Mouse (Mus musculus) 3T3-L1 (cell line): ENCODE data around the gene Krt10.

Source experiments
- DNase-seq: peaks from one replicate; pipeline ENCODE4 v3.0.0-alpha.2; 2015; ENCODE audit warnings: low read depth, low spot score

The Krt10 gene

DNA sequence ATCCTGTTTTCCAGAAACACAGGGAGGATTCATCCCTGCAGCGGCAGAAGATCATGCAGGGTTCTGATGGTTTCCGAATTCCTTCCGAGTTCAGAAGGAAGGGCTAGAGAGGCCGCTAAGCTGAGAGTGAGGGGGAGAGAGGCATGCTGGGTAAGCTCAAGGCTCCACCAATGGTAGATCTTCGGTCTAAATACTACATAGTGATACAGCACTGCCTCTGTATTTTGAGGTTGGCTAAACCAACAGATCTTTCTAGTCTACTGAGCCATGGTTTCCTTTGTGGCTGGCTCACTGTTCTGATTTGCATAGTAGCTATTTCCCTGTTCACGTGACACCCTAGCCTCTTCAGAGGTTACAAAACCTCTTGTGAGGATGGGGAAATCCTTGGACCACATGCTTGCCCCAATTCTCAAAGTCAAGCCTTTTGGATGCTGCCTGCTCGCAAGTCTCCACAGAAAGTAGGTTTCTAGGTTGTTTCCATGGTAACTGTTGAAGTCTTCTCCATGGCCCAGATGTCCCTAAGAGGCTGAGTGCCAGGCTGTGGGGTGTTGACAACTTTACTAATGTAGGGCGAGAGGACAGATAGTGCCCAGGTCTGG, 19.2 kb downstream of the Krt10 start:
- DNase-seq, result no peak

DNA sequence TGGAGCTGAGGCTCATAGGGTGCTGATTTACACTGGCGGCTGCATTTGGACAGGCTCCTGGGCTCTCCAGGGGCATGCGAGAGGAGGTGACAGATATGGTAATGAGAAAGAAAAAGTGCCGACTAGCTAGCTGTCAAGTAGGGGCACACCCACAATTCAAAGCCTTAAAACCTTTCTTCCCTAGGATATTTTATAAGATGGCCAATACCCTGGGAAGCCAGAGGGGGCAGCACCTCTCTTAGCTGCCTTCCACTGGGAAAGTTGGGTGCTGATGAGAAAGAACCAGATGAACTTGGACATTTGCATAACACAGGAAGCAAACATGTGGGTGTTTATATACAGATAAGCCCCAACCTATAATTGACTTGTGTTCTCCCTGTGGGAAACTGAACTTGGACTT, 19.9 kb downstream of the Krt10 start:
- peak; percentile 51 for DNase-seq

GRCm38 (mm10) chr11:99366791-99367190, 22.4 kb downstream of the Krt10 start:
- DNase-seq, result peak; percentile 13

DNA sequence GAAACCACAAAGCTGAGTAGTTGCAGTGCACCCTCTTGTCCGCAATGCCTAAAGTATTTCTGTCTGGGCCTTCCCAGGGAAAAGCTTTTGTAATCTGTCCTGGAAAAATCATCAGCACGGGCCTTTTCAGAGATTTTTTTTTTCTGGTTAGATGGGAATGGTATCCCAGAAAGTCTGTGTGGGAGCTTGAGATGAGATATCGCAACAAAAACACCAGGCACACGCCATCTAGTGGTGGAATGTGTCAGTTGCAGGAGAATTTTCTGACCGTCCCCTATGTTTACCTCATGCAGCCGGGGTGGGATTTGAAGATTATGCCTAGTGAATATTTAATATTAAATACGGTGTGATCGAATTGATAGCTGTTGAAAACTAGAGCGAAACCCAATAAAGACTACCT, 24.8 kb downstream of the Krt10 start:
- DNase-seq, result peak; percentile 74

- DNase-seq, result no peak
Observed at GRCm38 (mm10) chr11:99361423-99361822, 27.7 kb downstream of the Krt10 start.

DNA sequence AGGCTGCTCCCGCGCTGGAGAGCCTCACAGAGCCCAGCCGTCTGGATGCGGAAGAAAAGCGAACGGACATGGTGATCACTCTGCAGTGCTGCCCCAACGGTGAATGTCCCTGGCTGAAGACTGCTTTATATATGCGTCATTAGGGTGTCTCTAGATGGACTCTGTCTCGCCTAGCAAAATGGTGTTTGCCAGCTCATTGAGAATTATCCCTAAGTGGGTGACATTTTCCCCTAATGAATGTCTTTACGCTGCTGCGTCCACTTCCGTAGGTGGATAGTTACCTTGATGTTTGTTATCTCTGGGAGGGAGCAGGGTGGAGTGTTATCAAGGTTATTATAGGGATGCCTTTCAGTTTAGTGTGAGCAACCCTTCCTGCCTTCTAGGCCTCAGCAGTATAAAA, 38.2 kb downstream of the Krt10 start, which contains the start of gene Krt27:
Gene Krt27, minus strand, starts transcription at position 101 of the 400 bp plus-strand sequence.
- DNase-seq, result no peak

- no peak for DNase-seq
Observed at GRCm38 (mm10) chr11:99339299-99339847, 49.8 kb downstream of the Krt10 start.

DNA sequence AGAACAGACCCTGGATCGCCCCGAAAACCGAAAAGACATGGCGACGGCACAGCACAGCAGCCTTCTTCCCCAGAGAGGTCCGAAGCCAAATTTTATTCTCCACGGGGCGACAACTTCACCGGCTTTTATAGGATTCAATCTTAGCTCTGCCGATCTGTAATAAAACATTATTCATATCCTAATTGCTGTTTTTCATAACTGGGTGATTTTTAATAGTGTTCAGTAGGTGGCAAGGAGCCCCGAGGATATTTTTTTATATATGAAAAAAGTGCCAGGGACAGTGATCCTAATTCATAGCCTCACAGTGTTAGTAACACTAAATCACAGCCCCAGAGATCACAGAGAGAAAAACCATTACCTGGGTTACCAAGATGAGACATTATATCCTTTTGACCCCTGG, 51.3 kb downstream of the Krt10 start, which contains the start of gene Krt26:
Gene Krt26, minus strand, starts transcription at position 101 of the 400 bp plus-strand sequence.
- DNase-seq, result no peak
